Mouse (Mus musculus) natural killer cell, adult 2 months (primary cell): Measurements from ENCODE around the gene Emilin2.

ENCODE experiments used
- DNase-seq, 2 experiments: peaks; one replicate each; pipeline ENCODE4 v3.0.0; 2022; ENCODE audit warnings: low spot score in 2 of 2

The Emilin2 gene

DNA sequence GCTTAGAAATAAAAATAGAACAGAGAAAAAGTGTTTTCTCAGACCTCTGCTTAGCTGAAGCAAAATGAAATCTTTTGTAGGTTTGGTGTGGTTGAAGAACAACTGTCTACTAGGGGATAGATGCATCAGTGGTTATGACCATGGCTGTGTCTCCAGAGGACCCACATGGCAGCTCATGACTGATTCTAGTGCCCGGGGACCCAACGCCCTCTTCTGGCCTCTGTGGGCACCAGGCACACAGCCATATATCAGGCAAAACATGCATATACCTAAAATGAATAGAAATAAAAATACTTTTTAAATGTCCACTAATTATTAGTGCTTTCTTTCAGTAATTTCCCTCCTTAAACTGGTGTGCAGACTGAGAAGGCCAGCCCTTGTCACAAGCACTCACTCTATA, 79.8 kb downstream of the Emilin2 start:
- DNase-seq: no peak

DNA sequence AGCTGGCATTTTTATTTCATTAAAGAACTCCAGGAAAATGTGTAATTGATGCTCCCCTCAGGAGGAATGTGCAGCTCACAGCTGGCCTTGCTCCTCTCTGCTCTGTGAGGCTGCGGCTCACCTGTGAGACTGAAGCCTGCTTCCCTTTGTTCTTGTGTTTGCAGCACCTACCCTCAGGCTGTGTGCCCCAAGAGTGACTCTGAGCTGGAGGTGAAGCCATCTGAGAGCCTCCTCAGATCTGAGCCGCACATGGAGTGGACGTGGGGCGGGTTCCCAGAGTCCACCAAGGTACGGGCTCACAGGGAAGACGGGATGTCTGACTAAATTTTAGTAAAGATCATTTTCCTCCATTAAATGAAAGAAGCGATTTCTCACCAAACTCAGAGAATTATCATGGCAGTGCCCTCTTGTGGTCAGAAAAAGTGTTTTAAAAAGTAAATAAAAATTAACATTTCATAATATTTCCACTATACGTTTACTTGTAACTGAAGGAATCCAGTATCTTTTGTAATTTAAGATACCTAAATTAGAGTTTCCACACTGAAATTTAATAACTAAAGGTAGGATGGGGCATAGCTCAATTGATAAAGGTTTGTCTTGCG, 81.6 kb downstream of the Emilin2 start:
- DNase-seq: no peak

DNA sequence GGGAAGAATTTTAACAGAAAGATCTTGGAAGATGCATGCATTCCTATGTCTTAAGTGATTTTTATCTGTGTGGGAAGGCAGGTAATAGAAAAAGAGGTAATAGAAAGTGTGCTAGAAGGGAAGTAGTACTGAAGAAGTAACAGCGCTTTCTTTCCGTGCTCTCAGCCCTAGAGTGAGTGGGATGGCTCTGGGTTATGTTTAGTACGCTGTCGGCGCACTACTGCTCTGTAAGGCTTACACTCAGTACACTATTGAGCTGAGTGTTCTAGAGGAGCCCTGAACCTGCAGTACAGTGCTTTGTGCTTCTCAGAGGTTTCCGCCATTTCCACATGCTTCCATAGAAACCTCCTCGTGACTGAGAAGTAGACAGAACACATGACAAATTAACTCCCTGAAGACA, 83.1 kb downstream of the Emilin2 start:
- DNase-seq: no peak

DNA sequence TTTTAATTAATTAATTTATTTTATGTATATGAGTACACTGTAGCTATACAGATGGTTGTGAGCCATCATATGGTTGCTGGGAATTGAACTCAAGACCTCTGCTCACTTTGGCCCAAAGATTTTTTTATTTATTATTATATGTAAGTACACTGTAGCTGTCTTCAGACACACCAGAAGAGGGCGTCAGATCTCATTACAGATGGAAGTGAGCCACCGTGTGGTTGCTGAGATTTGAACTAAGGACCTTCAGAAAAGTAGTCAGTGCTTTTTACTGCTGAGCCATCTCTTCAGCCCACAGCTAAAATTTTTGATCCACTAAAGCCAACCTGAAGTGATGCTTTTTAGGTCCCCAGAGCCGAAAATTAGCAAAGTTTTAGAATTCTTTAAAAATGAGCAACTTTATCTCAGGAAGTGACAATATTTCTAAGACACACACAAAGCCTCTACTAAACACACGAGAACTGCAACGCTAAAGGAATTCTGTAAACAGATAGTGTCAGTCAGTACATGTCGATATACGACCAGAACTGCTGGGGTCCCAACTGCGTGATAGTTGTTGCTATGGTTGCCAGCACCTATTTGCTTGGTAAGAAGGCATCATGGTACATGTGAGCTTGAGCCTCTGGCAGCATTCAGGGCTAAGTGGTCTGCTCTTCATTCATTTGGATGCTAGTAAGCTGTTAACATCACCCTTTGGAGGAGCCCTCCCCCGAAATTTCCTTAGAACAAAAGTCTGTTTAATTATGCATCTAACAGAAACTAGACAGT, 84.5 kb downstream of the Emilin2 start:
- DNase-seq: no peak

DNA sequence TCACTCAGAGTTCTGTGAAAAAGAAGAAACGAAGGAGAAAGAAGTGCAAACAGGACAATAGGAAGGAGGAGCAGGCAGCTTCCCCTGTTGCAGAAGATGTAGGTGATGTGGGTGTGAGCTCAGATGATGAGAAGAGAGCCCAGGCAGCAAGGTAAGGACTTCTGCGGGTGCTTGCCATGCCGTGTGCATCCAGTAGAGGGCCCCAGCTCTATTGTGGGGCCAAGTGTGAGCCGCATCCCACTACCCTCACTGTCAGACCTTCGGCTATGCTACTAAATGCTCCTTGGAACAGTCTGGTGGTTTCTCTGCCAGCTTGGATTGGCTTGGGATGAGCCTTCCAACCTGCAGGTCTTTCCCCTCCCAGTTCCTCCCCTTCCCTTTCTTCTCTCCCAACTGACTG, 86.7 kb downstream of the Emilin2 start:
- DNase-seq: peak in 1 of 2 experiments; percentile 38

DNA sequence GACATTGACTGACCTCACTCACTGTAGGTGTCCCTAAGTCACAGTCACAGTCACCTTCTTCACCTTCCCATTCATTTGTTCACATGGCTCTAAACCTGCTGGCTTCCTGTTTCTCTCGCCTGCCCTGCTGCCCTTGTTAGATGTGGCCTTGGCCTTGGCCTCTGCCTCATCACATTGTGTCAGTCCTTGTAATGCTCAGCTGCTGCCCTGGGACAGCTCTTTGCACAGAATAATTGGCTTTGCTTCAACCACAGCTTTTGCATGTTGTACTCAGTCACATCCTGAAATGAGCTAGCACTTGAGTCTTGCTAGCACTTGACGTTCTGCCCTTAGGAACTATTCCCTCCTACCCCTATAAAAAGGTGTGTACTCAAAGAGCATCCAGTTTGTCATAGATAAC, 87.3 kb downstream of the Emilin2 start:
- DNase-seq: peak; percentile 60 to 63

DNA sequence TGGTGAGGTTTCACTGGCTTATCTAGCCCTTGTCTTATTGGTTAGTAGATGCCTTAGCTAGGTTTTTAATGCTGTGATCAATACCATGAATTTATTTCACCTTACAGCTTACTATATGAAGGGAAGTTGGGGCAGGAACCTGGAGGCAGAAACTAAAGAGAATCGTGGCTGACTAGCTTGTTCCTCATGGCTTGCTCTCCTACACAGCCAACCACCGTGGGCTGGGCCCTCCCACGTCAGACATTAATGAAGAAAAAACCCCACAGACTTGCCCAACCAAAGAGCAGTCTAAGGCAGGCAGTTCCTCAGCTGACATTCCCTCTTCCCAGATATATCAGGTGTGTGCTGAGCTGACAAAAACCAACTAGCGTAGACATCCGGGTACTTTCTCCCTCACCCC, 88.1 kb downstream of the Emilin2 start:
- no peak for DNase-seq

DNA sequence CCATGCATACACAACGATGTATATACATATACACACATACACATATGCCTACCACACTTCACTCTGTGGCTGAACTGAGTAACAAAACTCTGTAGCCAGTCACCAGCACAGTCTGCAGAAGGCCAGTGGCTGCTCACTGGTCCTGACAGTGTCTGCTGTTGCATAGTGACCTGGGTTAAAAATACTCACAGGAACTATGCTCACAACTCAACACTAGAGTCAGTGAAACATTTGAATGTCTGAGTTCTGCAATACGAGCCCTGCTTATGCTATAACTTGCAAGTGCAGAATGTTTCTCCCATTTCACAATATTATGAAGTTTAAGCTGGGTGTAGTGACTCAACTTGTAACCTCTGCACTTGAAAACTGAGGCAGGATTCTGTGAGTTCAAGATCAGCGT, 90.4 kb downstream of the Emilin2 start:
- no peak for DNase-seq

DNA sequence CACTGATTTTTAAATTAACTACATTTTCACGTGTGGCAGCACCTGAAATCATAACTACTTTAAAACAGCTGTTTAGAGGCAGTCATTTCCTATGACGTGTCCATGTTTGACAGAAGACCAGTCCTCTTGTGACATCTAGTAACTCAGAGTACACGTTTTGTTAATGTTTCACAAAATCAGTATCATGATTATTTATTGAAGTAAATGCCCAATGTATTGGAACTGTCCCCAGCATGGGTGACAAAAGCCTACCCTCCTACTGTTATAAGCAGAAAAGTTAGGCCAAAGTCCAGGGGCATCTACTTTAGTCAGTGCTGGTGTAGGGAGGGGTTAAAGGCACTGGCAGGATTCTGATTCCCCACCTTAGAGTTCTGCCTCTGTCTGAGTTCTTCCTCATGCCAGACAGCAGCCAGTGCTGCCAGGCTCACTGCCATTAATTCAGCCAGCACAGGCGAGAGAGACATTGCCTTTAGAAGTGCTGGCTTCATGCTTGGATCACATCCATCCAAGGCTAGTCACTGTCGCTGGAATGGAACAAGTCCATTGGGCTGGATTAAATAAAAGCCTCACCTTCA, 94.6 kb downstream of the Emilin2 start:
- DNase-seq: no peak

DNA sequence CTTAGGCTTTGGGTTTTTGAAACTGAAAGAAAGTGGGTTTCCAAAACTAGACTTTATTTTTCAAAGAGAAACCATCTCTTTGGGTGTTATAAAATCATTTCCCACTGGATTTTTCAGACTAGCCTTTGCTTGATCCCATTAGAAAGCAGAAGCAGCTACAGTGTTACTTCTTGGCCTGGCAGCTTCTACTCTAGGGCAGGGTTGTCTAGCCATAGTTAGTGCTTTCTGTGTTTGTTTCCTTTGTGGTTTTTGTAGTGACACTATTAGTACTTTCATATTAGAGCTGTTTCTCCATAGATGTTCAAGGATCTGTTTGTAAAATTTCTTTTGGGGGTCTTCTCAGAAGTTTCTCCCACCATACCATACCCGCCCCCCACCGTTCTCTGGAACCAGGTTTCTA, 95.5 kb downstream of the Emilin2 start:
- DNase-seq: no peak

DNA sequence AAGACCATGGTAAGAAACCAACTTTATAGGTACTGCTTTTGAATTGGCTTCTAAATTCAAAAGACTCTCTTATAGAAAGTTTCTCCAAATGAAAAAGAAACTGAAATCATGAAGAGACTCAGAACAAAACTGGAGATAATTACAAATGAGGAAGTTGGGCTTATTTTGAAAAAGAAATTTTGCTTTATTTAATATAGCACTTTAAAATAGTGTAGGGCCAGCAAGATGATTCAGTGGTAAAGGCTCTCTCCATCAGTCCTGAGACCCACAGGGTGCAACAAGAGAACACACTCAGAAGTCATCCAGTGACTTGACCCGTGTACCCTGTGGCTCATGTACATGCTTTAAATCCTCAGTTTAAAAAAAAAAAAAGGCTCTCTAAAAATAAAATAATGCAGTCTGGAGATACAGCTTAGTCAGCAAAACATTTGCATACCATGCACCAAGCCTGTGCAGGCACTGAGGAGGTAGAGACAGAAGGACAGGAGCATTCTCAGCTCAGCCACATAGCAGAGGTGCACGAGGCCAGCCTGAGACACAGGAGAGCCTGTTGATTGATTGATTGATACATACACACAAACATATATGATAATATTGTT, 96.4 kb downstream of the Emilin2 start:
- no peak for DNase-seq

DNA sequence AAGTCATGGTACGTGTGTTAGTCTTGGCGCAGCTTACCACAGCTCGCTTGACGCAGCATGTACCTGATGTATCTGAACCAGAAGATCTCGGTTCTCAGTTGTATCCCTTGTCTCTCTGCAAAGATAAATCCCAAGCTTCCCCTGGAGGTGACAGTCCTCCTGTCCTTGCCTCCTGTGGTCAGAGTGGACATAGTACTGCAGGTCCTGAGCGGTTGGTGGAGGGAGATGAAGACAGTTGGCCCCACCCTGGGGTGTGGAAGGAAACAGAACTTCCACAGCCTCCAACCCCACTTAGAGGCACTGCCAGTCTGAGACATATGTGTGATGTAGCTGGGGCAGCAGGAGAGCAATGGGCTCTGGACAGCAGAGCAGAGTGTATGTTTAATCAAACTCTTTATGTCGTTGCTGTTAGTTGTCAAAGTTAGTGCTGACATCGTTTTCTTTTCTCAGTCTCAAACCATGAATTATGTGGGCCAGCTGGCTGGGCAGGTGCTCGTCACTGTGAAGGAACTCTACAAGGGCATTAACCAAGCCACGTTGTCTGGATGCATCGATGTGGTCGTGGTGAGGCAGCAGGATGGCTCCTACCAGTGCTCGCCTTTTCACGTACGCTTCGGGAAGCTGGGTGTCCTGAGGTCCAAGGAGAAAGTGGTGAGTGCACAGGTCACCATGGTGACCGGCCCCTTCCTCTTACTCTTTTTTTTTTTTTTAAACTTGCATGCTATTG, 97.1 kb downstream of the Emilin2 start:
- DNase-seq: no peak

DNA sequence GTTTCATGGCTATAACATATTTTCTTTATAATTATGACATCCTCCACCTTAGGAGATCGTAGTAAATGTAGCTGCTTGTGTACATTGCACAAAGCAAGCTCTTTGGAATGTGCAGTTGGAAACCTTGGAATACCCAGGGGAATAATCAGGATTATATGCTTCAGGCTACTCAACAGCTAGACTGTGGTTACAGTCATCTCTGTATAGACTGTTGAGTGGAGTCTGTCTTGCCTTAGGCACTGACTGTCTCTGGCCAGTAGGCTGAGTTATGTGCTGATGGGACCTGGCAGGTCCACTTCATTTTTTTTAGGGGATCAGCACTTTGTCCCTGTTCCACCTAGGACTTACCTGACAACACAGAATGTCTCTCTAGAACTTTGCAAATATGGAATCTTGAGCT, 98.1 kb downstream of the Emilin2 start:
- no peak for DNase-seq

DNA sequence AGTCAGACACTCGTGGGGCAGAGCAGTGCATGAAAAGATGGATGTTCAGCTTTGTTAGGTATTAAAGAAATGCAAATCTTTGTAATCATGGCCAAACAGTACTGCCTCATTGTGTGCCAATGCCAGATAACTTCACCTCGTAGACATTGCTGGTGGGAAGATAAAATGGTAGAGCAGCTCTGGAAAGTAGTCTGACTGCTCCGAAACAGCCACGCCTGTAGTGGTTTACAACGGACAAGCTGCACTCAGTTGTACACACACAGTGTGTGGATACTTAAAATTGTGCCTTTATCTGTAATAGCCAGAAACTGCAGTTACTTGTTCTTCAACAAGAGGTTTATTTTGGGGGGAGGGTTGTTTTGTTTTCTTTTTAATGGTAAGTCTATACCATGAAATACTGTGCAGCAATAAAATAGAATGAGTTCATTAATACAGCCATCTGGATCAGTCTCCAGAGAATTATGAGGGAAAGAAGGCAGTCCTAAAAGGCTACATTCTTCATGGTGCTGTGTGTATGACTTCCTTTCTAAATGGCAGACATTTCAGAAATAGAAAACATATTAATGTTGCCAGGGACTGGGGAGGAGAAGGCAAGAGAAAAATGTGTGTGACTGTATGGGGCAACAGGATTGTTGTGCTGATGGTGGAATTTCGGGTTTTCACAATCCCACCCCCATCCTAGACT, 99.7 kb downstream of the Emilin2 start:
- no peak for DNase-seq

DNA sequence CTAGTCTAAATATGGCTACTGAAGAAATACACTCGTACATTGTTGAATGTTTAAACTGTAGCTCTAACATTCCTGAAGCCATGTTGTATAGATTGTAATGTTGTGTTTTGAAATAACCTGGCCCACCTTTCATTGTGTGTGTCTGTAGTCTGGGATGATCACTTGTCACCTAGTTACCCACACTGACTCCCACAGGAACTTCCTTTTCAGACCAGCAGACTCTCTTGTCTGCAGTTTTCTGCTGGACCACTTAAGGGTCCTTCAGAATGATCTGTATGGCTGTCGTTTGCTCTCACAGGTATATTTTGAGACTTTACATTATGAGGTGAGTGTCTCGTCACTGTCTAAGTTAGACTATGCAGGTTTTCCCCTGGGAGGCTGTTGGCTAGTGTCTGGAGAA, 101.8 kb downstream of the Emilin2 start:
- DNase-seq: no peak

DNA sequence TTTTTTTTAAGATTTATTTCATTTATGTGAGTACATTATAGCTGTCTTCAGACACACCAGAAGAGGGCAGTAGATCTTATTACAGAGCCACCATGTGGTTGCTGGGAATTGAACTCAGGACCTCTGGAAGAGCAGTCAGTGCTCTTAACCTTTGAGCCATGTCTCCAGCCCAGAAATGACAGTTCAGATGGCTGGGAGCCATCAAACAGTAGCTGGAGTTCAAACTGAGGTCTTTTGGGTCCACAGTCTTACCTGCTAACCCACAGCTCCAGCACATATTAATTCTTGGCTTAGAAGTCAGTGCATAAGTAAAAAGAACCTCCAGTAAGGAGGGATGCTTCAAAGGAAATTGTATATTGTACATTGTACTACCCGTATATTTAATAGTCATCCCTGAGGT, 102.9 kb downstream of the Emilin2 start:
- no peak for DNase-seq

DNA sequence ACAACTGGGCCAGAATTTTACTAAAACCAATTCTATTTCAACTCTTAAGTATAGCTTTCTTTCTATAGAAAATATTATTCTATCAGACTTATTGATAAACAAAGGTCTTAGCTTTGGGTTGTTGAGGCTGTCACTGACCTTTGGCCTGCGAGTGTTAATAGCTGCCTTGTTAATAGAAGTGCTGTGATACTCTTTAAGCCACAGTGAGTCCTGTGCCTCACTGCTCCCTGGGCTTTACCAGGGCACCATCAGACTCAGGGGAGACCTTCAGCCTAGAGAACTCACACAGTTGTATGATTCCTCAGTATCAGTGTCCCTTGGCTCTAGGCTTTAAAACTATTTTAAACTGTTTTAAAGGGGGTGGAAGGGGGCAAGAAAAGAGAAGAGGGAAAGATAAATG, 103.4 kb downstream of the Emilin2 start:
- no peak for DNase-seq

DNA sequence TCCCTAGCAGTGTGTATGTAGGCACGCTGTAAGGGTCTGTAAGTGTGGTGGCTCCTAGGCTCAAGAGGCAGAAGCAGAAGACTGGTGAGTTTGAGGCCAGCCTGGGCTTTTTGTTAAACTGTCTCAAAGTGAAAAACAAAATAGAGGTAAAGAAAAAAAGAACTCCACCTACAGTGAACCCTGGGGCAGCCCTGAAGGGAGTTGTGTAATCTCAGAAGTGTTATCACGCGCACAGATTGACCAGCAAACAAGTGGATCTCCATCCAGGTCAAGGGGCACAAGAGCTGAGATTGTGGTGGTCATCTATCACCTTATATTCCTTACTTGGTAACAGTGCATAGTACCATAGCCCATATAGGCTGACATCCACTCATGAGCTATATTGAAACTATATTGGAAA, 104.5 kb downstream of the Emilin2 start:
- DNase-seq: no peak

DNA sequence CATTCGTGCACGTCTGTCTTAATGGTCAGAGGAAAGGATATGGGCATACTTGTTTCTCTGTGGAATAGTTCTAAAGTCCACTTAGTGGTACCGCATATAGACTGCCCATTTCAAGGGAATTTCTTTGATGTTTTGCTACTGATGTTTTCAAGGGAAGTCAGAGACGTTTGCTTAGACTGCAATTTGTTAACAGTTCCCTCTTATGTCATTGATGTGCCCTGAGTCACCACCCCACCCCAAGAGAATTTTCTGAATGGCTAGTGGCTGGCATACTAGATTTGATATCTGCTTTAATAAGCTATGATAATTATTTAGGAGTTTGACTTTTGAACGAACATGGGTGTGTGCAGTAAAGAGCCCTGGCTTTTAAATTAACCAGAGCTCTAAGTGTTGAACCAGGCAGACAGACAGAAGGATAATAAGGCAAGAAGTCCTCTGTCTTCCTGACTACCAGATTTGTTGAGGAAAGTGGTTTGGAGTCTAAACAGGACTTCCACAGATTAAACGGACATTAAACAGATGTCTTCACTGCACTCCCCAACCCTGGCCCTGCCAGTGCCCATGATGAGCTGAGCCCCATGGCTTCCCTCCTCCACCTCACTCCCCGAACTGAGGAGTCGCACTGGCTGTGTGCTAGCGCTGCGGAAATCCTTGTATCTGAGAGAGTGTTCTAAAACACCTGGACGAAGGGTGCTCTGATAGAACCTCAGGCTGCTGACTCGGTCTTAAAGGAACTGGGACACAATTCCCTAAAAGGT, 105.5 kb downstream of the Emilin2 start:
- DNase-seq: no peak

DNA sequence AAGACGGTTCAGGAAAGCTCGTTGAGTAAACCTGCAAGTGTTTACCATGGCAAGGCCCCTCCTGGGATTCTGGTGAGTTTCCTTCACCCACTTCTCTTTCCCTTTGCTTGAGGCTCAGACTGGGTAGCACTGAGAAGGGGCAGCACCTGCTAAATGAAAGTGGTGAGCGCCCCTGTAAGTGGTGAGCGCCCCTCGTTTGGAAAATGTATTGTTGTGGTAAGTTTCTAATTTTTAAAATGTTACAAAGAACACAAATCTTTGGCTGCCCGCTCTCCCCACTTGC, 107.0 kb downstream of the Emilin2 start:
- no peak for DNase-seq
